In the genomic region with DNA sequence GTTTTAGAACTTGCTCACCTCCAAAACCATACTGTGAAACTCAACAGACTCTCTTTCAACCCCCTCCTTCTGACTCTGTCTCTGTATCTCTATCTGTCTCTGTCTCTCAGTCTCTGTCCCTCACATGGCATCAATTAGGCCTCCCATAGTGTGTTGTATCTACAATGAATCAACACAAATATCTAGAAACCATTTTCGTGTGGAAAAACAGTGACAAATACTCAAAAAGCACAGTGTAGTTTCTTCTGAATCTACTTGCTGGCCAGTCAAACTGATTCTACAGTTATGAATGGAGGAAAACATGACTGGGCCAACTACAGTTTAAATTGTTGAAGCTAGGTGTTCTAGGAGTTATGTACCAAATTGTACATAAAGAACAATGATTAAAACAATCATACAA, we compare ENCODE assay signal across 27 mouse cellular contexts.
"Had no signal": no experiment of that assay in that cellular context is flagged by ENCODE, and none has a peak within 500 bp of the region (broad histone marks: within the 10 kb centered on the region; RNA-seq: fewer than 3 reads in every experiment).

No protein-coding gene starts in this region.

- H3K27ac ChIP-seq: gastrocnemius, adult 2 months; heart, embryonic 10.5 days; hindbrain, embryonic 10.5 days; hindbrain, embryonic 12.5 days; hindbrain, embryonic 14.5 days; intestine, embryonic 15.5 days; layer of hippocampus, adult 2 months; left cerebral cortex, adult 2 months; limb, embryonic 13.5 days; limb, embryonic 15.5 days; liver, embryonic 13.5 days; liver, embryonic 15.5 days had no signal

- H3K4me3 ChIP-seq: gastrocnemius, adult 2 months; heart, embryonic 10.5 days; heart, embryonic 12.5 days; hindbrain, embryonic 10.5 days; hindbrain, embryonic 12.5 days; intestine, embryonic 15.5 days; layer of hippocampus, adult 2 months; left cerebral cortex, adult 2 months; limb, embryonic 13.5 days; limb, embryonic 15.5 days; liver, embryonic 13.5 days; liver, embryonic 15.5 days had no signal

- H3K36me3 ChIP-seq: heart, embryonic 10.5 days; heart, embryonic 12.5 days; hindbrain, embryonic 10.5 days; hindbrain, embryonic 12.5 days; intestine, embryonic 15.5 days; limb, embryonic 13.5 days; limb, embryonic 15.5 days; liver, embryonic 13.5 days; liver, embryonic 15.5 days had no signal

- H3K4me2 ChIP-seq: heart, embryonic 12.5 days; hindbrain, embryonic 12.5 days; hindbrain, embryonic 14.5 days; intestine, embryonic 15.5 days; limb, embryonic 13.5 days; limb, embryonic 15.5 days; liver, embryonic 11.5 days; liver, embryonic 13.5 days; liver, embryonic 15.5 days had no signal

- DNase-seq: gastrocnemius, adult 2 months; gastrocnemius, postnatal 10 days; gastrocnemius, postnatal 25 days; heart, adult 18-20 months; heart, postnatal 10 days; heart, postnatal 4 days; kidney, adult 18-20 months; kidney, adult 8-10 months; kidney, postnatal 10 days; kidney, postnatal 25 days; kidney, postnatal 4 days; left cerebral cortex, postnatal 4 days; liver, embryonic 13.5 days had no signal

- H3K9ac ChIP-seq: hindbrain, embryonic 12.5 days; hindbrain, embryonic 14.5 days; intestine, embryonic 15.5 days; limb, embryonic 13.5 days; limb, embryonic 15.5 days; liver, embryonic 13.5 days; liver, embryonic 15.5 days had no signal

- H3K4me1 ChIP-seq: hindbrain, embryonic 10.5 days; hindbrain, embryonic 12.5 days; intestine, embryonic 15.5 days; limb, embryonic 15.5 days; liver, embryonic 15.5 days had no signal

- H3K27me3 ChIP-seq: heart, embryonic 12.5 days; hindbrain, embryonic 12.5 days; intestine, embryonic 15.5 days; limb, embryonic 13.5 days; limb, embryonic 15.5 days; liver, embryonic 13.5 days; liver, embryonic 15.5 days had no signal

- H3K9me3 ChIP-seq: heart, embryonic 10.5 days; heart, embryonic 12.5 days; hindbrain, embryonic 10.5 days; hindbrain, embryonic 12.5 days; intestine, embryonic 15.5 days; limb, embryonic 13.5 days; limb, embryonic 15.5 days; liver, embryonic 13.5 days; liver, embryonic 15.5 days had no signal

- ATAC-seq: hindbrain, embryonic 16.5 days; intestine, embryonic 15.5 days; intestine, postnatal 0 days had no signal
